Mouse (Mus musculus): Measurements from ENCODE around the gene D7Ertd443e.

D7Ertd443e gene

DNA sequence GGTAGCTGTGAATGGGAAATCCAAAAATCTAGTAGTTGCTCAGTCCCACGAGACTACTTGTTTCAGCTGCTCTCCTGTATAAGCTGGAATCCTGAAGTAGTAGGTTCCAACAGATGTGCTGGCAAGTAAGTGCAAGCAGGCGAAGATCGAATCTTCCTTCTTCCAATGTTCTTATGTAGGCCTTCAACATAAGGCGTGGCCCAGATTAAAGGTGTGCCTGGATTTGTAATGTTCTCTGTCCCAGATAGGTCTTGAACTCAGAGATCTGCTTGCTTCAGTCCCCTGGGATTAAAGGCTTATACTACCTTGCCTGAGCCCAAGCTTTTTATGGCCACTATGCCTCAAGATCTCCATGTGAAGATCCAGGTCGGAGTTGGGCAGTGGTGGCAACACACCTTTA lies at the start of gene D7Ertd443e:
Gene D7Ertd443e (minus strand): TSS at position 101 of the 400 bp plus-strand sequence.
- no peak for DNase-seq (ENCODE audit: low spot score)

DNA sequence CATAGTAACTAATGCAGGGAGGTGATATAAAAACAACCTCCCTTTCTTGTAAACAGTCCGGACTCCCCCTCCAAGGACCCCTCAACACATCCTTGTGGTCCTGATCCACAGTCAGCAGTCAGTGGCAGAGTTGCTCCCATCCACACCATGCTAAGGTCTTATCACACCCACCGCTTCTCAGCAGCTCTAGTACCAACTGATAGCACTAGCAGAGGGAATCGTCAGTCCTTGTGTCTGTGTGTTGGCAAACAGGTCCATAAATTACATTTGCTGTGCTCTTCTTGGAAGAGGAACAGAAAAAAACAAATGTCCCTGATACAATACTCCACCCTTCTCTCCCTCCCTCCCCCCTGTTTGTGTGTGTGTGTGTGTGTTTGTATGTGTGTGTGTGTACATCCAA lies 46.2 kb upstream of the D7Ertd443e start:
- no peak for DNase-seq (ENCODE audit: low spot score)

DNA sequence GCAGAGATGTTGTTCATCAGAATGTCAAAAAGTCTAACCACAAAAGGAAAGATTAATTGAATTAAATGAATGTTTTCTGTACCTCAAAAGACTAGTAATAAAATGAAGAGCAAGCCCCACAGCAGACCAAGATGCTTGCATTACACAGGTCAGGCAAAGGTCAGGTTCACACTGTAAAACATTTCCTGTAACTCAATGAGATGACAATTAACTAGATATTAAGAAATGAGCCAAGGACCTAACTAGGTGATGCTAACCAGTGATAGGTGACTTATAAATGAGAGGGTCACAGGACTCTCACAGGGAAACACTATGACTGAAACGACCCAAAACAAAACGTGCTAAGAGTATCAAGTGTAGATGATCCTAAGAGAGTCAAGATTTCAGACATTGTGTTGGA lies 43.2 kb upstream of the D7Ertd443e start:
- DNase-seq (ENCODE audit: low spot score): no peak

DNA sequence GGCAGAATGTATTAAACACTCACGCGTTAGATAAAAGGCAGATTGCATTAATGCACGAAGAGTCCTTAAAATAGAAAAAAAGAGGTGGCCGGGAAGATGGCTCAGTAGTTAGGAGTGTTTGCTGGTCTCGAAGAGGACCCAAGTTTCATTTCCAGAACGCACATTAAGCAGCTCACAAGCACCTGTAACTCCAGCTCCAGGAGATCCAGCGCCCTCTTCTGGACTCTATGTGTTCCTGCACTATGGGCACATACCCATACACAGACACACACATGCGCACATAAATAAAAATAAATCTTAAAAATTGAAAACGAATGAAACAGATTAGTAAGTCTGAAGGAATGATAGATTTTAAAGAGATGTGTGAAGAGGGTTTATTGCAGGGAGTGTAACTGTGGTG lies 29.6 kb upstream of the D7Ertd443e start:
- no peak for DNase-seq (ENCODE audit: low spot score)

DNA sequence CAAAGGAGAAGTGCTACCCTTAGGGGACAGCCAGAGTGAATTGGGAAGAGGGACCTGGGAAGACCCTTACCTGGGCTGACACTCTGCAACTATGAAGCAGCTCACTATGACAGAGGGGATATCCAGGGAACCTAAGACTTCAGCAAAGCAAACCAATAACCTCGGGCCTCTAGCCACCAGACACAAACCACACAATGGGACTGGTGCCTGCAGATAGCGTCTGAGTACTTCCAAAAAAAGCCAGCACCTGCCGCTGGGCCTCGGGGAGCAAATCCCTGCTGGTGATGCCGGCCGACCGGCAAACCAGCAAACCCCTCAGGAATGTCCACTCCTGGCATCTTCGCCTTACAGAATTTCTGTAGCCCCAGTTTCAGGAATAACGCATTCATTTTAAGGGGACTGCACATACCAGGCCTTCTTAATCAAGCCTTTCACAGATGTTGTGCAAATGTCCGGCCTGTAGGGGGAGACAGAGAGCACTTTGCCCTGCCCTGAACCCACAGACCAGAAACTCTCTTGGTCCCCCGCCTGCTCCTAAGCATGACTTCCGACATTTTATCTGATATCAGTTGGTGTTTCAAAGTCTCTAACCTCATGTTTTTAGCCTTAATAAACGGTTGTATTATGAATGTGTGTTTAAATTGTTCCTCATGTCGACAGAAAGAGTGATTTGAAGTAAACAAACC lies 28.7 kb upstream of the D7Ertd443e start:
- peak; percentile 51 for DNase-seq (ENCODE audit: low spot score)

DNA sequence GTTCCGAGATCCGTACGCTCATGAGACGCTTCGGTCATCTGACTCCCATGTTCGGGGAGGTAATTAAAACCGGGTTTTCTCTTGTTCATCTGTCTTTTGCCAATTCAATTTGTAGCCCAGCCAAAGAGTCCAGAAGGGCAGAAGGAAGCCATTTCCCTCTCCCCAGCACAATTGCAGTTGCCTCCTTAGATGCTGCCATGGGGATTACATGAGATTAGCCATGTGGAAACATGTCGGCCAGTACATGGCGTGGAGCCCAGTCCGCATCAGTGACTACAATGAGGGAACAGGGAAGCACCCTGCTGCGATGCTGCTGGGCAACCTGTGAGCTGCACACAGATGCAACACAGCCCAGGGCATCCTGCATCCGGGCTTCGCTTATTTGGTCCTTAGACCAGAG lies 23.2 kb upstream of the D7Ertd443e start:
- peak; percentile 12 for DNase-seq (ENCODE audit: low spot score)

DNA sequence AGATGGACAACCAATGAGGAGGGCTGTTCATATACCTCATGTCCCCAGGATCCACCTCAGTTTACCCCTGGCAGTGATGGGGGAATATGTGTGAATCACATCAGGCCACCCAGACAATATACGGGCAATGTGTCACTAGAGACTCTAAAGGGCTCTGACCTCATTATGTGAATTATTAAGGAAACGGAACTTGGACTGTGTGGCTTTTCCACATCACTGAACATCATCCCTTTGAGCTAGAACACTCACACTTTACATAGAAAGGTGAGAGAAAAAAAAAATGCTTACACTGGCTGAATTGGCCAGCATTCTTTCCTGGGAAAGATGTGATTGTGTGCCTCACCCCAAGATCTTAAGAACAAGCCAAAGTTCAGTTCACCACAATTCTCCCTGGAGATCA lies 15.3 kb upstream of the D7Ertd443e start:
- DNase-seq (ENCODE audit: low spot score): no peak

DNA sequence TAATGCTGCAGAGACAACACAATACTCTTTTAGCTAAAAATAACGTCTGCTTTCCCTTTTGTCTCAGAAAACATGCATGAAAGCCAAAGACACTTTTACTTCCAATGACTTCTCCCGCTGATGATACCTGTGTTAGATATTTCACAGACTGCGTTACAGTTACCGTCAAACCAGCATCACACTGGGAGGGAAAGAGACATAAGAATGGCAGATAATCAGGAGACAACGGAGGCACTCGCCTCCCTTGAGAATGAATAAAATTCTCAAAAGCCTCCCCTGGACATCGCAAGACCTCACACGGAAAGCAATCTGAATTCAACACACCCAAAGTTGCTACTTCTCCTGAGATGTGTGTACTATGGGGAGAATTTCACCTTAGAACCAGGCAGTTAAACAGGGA lies 11.3 kb upstream of the D7Ertd443e start:
- no peak for DNase-seq (ENCODE audit: low spot score)

DNA sequence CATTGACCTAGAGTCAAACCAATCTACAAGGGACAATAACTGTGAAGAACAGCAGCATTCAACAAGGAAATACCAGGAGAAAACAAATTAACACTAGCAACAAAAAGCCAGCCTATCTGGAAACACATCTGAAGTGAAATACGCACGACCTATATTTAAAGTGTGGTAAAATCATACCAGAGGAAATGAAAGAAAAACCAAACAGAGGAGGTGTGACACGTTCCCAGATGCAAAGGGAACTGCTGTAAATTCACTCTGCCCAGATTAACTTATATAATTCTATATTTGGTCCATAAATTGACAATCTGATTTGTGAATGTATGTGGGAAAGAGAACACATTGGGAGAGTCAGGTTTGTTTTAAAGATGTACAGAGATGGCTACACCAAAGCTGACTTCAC lies 2.7 kb downstream of the D7Ertd443e start:
- no peak for DNase-seq (ENCODE audit: low spot score)

DNA sequence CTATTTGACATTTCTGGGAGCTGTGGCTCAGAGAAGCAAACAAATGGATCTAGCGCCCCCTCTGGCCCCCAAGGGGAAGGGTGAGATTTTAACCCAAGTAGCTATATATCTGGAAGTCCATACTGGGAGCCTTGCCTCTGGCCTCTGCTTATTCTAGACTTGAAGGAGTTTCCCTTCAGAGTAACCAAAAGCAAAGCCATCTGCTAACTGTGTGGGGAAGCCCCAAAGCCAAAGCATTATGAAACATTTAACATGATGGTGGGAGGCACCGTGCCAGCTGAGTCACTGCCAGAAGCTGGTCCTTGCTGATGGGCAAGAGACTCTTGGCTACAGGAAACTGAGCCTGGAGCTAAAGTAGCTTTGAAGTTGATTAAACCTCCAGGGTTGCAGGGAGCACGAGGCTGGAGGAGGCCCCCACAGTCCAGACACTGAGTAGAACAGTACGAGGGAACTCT lies 4.0 kb downstream of the D7Ertd443e start:
- peak; percentile 15 for DNase-seq (ENCODE audit: low spot score)

DNA sequence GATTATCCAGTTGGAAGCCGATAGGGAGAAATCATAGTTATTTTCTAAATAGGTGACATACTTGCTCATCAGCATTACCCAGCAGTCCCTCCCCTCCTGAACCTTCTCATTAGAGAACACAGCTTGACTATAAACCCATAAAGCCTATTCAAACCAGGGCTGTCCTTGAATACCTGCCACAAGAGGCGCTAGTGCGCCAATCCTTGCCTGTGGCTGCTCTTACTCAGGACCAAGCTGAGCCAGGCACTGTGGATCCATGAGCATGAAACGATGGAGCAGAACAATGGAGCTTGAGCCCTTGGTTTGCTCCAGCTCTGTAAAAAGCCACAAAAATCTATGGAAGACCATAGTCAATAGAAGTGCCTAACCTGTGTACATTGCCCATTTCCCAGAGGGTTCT lies 7.2 kb downstream of the D7Ertd443e start:
- DNase-seq (ENCODE audit: low spot score): peak; percentile 76

DNA sequence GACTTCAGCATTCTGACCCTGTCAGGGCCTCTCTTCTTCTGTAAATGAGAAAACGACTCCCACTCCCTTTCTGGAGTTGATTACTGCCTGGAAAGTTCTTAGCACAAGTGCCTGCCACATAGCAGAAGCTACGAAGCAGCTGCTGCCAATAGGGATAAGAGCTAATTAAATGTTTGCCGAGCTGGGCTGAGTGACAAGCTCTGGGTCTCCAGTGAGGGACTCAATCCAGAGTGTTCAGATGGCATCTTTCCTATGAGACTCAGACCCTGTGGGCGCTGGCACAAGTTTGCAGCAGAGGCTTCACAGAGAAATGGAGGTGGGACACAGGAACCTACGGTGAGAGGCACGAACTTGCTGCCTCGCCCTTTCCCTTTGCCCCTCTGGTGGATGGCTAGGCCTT lies 8.7 kb downstream of the D7Ertd443e start:
- no peak for DNase-seq (ENCODE audit: low spot score)

DNA sequence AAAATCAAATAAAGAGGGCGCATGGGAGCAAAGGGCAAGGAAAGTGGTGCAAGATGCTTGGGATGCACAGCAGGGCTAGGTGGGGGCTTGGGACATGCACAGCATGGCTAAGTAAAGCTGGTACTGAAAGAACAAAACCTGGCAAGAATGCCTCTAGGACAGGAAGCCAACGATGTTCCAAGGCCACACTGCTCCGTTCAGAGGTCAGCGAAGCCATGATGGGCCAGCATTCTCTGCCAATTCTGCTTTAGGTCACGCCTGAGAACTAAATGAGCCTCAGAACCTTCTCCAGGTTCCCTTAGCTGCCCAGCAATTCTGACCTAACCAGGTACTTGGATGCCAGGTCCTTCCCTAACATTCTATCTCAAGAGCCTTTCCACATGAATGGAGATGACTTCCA lies 13.2 kb downstream of the D7Ertd443e start:
- DNase-seq (ENCODE audit: low spot score): no peak

DNA sequence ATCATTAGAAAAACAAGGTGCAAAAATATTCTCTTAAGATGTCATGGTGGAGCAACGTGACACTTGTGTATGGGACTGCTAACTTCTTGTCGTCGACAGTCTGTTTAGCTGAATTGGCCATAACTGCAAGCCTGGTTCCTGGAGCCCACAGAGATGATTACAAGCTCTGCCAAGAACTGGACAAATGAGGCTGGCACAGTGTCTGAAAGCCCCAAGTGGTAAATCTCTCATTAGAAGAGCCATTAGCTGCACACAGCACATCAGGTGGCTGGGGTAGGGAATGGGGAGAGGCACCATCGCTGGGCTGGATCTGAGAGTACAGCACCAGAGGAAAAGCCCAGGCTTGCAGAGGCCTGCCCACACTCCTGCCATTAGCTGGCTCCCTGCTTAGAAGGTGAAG lies 16.2 kb downstream of the D7Ertd443e start:
- no peak for DNase-seq (ENCODE audit: low spot score)

DNA sequence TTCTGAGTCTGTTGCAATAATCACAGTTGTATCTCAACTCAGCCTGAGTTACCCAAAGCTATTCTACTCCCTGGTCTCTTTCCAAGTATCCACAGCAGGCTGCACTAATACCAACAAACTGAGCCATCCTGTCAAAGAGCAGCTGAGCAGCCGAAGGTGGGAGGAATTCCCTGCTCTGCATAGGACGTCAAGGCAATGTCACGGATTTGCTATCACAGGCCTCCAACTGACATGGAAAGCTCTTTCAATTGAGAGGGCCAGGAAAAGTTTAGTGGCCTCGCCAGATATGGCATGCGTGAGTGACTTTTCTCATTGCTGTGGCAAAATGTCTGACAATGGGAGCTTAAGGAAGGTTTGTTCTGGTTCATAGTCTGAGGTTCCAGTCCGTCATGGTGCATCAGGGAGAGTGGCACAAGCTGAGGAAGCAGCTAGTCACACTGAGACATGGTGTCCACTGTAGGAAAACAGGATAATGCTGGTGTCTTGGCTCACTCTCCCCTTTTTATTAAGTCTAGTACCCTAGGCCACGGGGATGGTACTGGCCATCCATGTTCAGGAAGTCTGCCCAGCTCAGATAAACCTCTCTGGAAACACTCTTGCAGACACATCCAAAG lies 23.1 kb downstream of the D7Ertd443e start:
- DNase-seq (ENCODE audit: low spot score): no peak

DNA sequence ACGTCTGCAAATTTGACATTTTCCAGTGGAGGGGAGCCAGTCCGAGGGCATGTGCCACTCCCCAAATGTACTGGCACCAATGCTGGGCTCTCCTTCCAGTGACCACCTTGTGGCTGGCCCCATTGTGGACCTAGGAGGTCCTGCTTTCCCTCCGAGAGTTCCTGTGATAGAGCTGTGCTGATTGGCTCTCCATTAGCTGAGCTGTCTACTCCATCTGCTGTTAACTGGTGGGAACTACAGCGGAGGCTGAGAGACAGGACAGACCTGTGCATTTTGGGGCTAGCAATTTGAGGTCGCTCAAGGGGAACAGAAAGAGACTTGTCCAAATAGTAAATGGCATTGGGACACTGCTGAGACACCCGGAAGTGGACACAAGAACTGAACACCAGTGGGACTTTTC lies 36.6 kb downstream of the D7Ertd443e start:
- peak; percentile 78 for DNase-seq (ENCODE audit: low spot score)

DNA sequence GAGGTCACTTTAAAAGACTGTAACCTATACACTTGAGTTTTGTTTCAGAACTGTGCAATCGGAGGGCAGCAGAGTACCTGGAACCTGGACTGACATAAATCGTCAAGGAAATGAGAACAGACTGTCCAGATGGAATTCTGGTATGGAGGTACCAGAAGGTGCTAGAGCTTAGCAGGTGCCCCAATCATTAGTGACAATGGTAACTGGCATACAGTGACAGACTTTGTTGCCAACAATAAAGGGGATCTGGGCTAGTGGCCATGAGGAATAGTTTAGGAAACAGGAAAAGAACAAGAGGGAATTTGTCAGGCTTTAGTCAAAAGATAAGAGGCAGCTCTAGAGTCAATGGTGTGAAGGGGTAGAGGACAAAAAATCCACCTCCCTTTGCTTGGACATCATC lies 43.3 kb downstream of the D7Ertd443e start:
- DNase-seq (ENCODE audit: low spot score): no peak

DNA sequence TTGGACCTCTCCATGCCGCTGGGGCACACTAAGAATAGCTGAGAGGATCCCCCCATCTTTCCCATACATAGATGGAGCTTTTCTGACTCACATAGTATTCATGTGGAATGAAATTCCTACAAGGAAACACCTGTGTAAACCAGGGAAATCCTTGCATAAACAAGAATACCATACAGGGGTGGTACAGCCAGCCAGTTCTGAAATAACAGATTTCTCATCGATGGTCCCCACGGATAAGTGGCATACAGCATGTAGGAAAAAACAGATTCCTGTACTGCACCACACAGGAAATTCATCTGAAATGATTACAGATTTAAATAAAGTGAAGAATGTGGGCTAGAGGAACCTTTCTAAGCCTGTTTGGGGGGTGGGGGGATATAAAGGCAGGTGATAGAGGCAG lies 49.5 kb downstream of the D7Ertd443e start:
- DNase-seq (ENCODE audit: low spot score): no peak

DNA sequence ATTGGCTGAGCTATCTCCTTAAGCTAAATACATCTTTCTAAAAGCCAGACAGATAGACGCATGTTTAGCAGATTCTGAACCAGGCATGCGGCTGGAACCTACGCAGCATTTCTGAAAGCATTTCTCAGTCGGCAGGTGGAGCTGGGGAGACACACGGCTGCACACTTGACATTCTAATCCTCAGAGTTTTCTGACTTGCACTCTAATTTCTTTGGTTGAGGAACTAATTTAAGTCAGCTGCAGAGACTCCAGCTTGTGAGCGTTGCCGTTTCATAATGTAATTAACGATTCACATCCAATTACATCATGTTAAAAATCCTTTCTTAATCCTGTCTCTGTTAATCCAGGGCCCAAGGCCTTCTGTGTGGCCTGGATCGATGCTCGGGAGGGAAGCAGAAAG lies 64.5 kb downstream of the D7Ertd443e start:
- DNase-seq (ENCODE audit: low spot score): peak; percentile 63

DNA sequence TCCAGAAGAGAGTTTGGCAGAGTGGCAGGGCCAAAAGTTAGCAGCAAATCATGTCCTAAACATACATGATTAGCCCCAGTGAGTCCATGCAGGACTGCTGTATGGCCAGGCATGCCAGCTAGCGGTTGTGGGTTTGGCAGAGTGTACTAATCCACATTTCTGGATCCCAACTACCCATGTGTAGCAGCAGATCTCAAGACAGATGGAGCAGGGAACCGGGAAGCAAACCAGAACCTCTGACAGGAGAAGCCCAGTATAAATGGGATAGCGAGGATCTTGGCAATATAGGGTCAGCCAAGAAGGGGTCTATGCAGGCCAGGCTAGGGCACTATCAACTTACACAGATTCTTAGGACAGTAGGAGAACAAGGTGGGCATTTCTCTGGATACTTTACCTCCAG lies 83.4 kb downstream of the D7Ertd443e start:
- no peak for DNase-seq (ENCODE audit: low spot score)

DNA sequence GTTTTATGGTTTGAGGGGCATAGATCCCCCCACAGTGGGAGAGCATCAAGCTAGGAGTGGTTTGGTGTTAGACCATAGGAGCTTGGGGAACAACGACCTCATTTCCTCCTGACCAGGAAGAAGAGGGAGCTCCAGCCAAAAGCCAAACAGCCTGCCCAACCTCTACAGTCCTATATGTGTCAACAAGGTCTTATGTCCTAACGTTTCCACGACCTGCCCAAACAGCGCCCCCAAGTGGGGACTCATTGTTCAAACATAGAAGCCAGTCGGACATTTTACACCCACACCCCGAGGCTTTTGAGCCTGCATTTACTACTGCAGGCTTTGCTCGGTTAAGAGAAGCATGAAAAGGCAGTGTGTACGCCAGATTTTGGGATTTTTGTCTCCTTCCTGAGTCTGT lies 84.2 kb downstream of the D7Ertd443e start:
- peak; percentile 55 for DNase-seq (ENCODE audit: low spot score)

DNA sequence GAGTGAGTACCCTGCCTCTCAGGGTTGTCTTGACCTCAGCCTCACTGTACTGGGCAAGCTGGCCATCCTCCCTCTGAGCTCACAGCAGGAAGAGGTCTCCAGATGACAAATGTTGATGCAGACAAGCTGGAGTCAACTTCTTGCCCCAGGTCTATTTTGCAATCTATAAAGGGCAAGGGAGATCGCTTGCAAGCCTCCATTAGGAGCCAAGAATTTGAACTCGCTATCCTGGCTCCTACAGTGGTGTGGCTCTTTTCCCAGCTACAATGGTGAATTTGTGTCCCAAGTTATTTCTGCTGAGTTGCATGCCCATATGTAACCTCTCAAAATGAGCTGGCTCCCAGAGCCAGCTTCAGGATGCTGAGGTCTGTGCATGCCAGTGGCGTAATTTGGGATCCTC lies 92.7 kb downstream of the D7Ertd443e start:
- DNase-seq (ENCODE audit: low spot score): no peak

DNA sequence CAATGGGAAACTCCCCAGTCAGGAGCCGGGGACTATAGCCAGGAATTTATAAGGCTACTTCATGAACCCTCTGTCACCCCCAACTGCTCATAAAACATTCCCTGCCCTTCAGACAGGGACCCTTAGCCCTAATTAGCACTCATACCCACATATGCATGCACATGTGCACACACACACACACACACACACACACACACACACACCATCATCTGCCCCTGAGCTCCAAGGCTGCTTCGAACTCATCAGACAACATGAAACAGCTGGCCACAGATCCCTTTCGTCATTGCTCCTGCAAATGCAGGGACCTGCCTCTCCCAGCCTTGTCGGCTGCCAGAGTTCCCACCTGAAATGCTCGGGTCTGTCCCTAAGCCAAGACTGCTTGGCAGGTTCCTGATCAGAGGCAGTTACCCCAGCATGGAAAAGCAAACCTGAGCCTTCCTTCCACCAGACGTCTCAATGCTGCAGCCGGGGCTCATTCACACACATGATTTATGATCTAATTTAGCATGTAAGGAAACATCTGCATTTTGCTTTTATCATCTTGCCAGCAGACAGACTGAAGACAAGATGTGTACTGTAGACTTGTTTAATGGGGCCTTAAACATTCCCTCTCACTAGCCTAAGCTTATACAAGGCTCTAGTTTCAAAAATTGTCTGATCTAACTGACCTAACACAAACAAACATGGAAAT lies 95.7 kb downstream of the D7Ertd443e start:
- no peak for DNase-seq (ENCODE audit: low spot score)
